Mouse (Mus musculus) MEL (cell line): ENCODE measurements around the gene Aff3. TPM values are rescaled to one million over a fixed set of nuclear protein-coding genes. Genes with fewer than 3 reads are reported as not detected.
A peak's percentile ranks its signal among the peaks of the same experiment; 100 is the strongest.

Experiments
- DNase-seq: peaks from one replicate; pipeline ENCODE4 v3.0.0; 2011; ENCODE audit warnings: low read depth, low spot score
- H3K27ac ChIP-seq: 2 replicates; pipeline ENCODE4 v1.5.1; 2012; ENCODE audit warnings: low read depth, mild to moderate bottlenecking, control low read depth, low read length, moderate library complexity; ENCODE audit not compliant: control insufficient read depth
- H3K27me3 ChIP-seq, 2 experiments: fragments of 150-350 bp in 1 of 2; sonication (generic) in 1 of 2; 2 replicates each; pipeline ENCODE4 v1.6.1; 2012; ENCODE audit warnings: low read length in 2 of 2, mild to moderate bottlenecking in 2 of 2, improper control_type of control experiment in 1 of 2, moderate library complexity in 1 of 2; ENCODE audit not compliant: insufficient read depth in 2 of 2, control insufficient read depth in 1 of 2
- H3K36me3 ChIP-seq, 2 experiments: 2 replicates each; pipeline ENCODE4 v1.6.1; 2012 to 2014; ENCODE audit warnings: low read length in 2 of 2, improper control_type of control experiment in 1 of 2, inconsistent platforms in 1 of 2, mild to moderate bottlenecking in 1 of 2; ENCODE audit not compliant: insufficient read depth in 2 of 2, control insufficient read depth in 1 of 2
- H3K4me1 ChIP-seq, 2 experiments: fragments of 150-350 bp in 1 of 2; sonication (generic) in 1 of 2; 2 replicates each; pipeline ENCODE4 v1.6.1; 2012; ENCODE audit warnings: low read length in 2 of 2, improper control_type of control experiment in 1 of 2, mild to moderate bottlenecking in 1 of 2; ENCODE audit not compliant: insufficient read depth in 2 of 2, control insufficient read depth in 1 of 2
- H3K4me3 ChIP-seq, 2 experiments: fragments of 150-350 bp in 1 of 2; sonication (generic) in 1 of 2; 2 replicates each; pipeline ENCODE4 v1.5.1; 2012; ENCODE audit warnings: low read depth in 2 of 2, low read length in 2 of 2, mild to moderate bottlenecking in 2 of 2, moderate library complexity in 2 of 2, control low read depth in 1 of 2, improper control_type of control experiment in 1 of 2; ENCODE audit not compliant: control insufficient read depth in 1 of 2, insufficient read depth in 1 of 2
- H3K79me2 ChIP-seq: 2 replicates; pipeline ENCODE4 v1.6.1; 2012; ENCODE audit warnings: mild to moderate bottlenecking, low read length, moderate library complexity; ENCODE audit not compliant: control insufficient read depth, poor library complexity, insufficient read depth
- H3K9ac ChIP-seq: 2 replicates; pipeline ENCODE4 v1.6.1; 2012; ENCODE audit warnings: low read depth, mild to moderate bottlenecking, control low read depth, low read length, moderate library complexity; ENCODE audit not compliant: control insufficient read depth, poor library complexity, severe bottlenecking
- H3K9me3 ChIP-seq: fragments of 150-350 bp; sonication (generic); replicated peaks from 2 replicates; pipeline ENCODE4 v1.6.1; 2012; ENCODE audit warnings: mild to moderate bottlenecking, low read length, improper control_type of control experiment, moderate library complexity; ENCODE audit not compliant: insufficient read depth
- BHLHE40 ChIP-seq: IDR thresholded peaks from 2 replicates; pipeline ENCODE4 v1.6.1; 2012; ENCODE audit warnings: low read depth, mild to moderate bottlenecking, inconsistent platforms, low read length, improper control_type of control experiment, borderline replicate concordance
- CTCF ChIP-seq, 3 experiments: IDR thresholded peaks in 2 of 3; conservative IDR thresholded peaks in 1 of 3; 2 replicates each; pipeline ENCODE4 v1.5.1; 2011 to 2012; ENCODE audit warnings: low read length in 3 of 3, low read depth in 2 of 3, mild to moderate bottlenecking in 2 of 3, improper control_type of control experiment in 1 of 3, inconsistent platforms in 1 of 3, mixed read lengths in 1 of 3, moderate library complexity in 1 of 3; ENCODE audit not compliant: control insufficient read depth in 1 of 3, insufficient read depth in 1 of 3, poor library complexity in 1 of 3, severe bottlenecking in 1 of 3
- E2F4 ChIP-seq: IDR thresholded peaks from 2 replicates; pipeline ENCODE4 v1.6.1; 2011; ENCODE audit warnings: low read depth, low read length, improper control_type of control experiment, borderline replicate concordance
- ELF1 ChIP-seq: IDR thresholded peaks from 2 replicates; pipeline ENCODE4 v1.6.1; 2014; ENCODE audit warnings: low read depth, mild to moderate bottlenecking, inconsistent platforms, low read length, improper control_type of control experiment, moderate library complexity
- EP300 ChIP-seq, 2 experiments: IDR thresholded peaks; 2 replicates each; pipeline ENCODE4 v1.6.1; 2011; ENCODE audit warnings: improper control_type of control experiment in 2 of 2, low read length in 2 of 2, low read depth in 1 of 2, mild to moderate bottlenecking in 1 of 2
- GABPA ChIP-seq: IDR thresholded peaks from 2 replicates; pipeline ENCODE4 v1.6.1; 2012; ENCODE audit warnings: low read depth, mild to moderate bottlenecking, inconsistent platforms, low read length, improper control_type of control experiment, moderate library complexity
- GATA1 ChIP-seq: IDR thresholded peaks from 2 replicates; pipeline ENCODE4 v1.6.1; 2011; ENCODE audit warnings: low read depth, low read length, improper control_type of control experiment
- JUND ChIP-seq: IDR thresholded peaks from 2 replicates; pipeline ENCODE4 v1.6.1; 2011; ENCODE audit warnings: low read depth, mild to moderate bottlenecking, improper control_type of control experiment, low read length
- MAFK ChIP-seq: IDR thresholded peaks from 2 replicates; pipeline ENCODE4 v1.6.1; 2011; ENCODE audit warnings: low read depth, mild to moderate bottlenecking, low read length, improper control_type of control experiment, borderline replicate concordance
- MEF2A ChIP-seq: IDR thresholded peaks from 2 replicates; pipeline ENCODE4 v1.6.1; 2014; ENCODE audit warnings: low read depth, mild to moderate bottlenecking, inconsistent platforms, low read length, improper control_type of control experiment; ENCODE audit not compliant: poor library complexity, insufficient replicate concordance, severe bottlenecking; ENCODE audit errors: extremely low read depth
- MXI1 ChIP-seq: IDR thresholded peaks from 2 replicates; pipeline ENCODE4 v1.6.1; 2011; ENCODE audit warnings: mild to moderate bottlenecking, low read depth, low read length, improper control_type of control experiment
- MYB ChIP-seq: IDR thresholded peaks from 2 replicates; pipeline ENCODE4 v1.6.1; 2011; ENCODE audit warnings: mild to moderate bottlenecking, low read depth, low read length, improper control_type of control experiment
- NRF1 ChIP-seq: IDR thresholded peaks from 2 replicates; pipeline ENCODE4 v1.6.1; 2014; ENCODE audit warnings: low read depth, mild to moderate bottlenecking, inconsistent platforms, low read length, improper control_type of control experiment, moderate library complexity; ENCODE audit not compliant: poor library complexity, insufficient read depth, severe bottlenecking
- POLR2AphosphoS2 ChIP-seq: IDR thresholded peaks from 2 replicates; pipeline ENCODE4 v1.6.1; 2011; ENCODE audit warnings: low read length, improper control_type of control experiment
- RAD21 ChIP-seq: IDR thresholded peaks from 2 replicates; pipeline ENCODE4 v1.6.1; 2011; ENCODE audit warnings: mild to moderate bottlenecking, low read depth, low read length, improper control_type of control experiment
- RCOR1 ChIP-seq: IDR thresholded peaks from 2 replicates; pipeline ENCODE4 v1.6.1; 2012; ENCODE audit warnings: low read depth, mild to moderate bottlenecking, inconsistent platforms, low read length, improper control_type of control experiment
- SMC3 ChIP-seq: IDR thresholded peaks from 2 replicates; pipeline ENCODE4 v1.6.1; 2011; ENCODE audit warnings: low read depth, low read length, improper control_type of control experiment
- TCF12 ChIP-seq: IDR thresholded peaks from 2 replicates; pipeline ENCODE4 v1.6.1; 2014; ENCODE audit warnings: low read depth, mild to moderate bottlenecking, inconsistent platforms, low read length, improper control_type of control experiment, moderate library complexity
- UBTF ChIP-seq: IDR thresholded peaks from 2 replicates; pipeline ENCODE4 v1.6.1; 2012; ENCODE audit warnings: low read depth, mild to moderate bottlenecking, inconsistent platforms, low read length, improper control_type of control experiment, moderate library complexity, borderline replicate concordance; ENCODE audit not compliant: insufficient read depth
- ZC3H11A ChIP-seq: IDR thresholded peaks from 2 replicates; pipeline ENCODE4 v1.6.1; 2012; ENCODE audit warnings: low read depth, mild to moderate bottlenecking, inconsistent platforms, low read length, improper control_type of control experiment
- ZMIZ1 ChIP-seq: IDR thresholded peaks from 2 replicates; pipeline ENCODE4 v1.6.1; 2012; ENCODE audit warnings: low read depth, mild to moderate bottlenecking, inconsistent platforms, low read length, improper control_type of control experiment, moderate library complexity
- ZNF384 ChIP-seq: IDR thresholded peaks from 2 replicates; pipeline ENCODE4 v1.6.1; 2012; ENCODE audit warnings: low read depth, mild to moderate bottlenecking, inconsistent platforms, low read length, improper control_type of control experiment
- polyA plus RNA-seq, 2 experiments: library from polyadenylated mRNA; stranded (reverse) in 1 of 2; unstranded in 1 of 2; fragments of >175 nt in 1 of 2; fragments of >200 nt in 1 of 2; gene quantifications; 2 replicates each; pipeline versions ENCODE4 v1.2.1 to v1.2.4; 2012; ENCODE audit warnings: low replicate concordance in 2 of 2, low read depth in 1 of 2; ENCODE audit not compliant: insufficient read length in 2 of 2, insufficient read depth in 1 of 2, missing spikeins in 1 of 2
- total RNA-seq: library from RNA; depleted of rRNA; stranded (reverse); fragments of 300-350 nt; gene quantifications from 2 replicates; pipeline ENCODE4 v1.2.3, GENCODE M21; 2012

Gene Aff3
- total and polyA plus RNA-seq, 3 experiments = 18.5 to 41.1 (median 25.4) TPM

DNA sequence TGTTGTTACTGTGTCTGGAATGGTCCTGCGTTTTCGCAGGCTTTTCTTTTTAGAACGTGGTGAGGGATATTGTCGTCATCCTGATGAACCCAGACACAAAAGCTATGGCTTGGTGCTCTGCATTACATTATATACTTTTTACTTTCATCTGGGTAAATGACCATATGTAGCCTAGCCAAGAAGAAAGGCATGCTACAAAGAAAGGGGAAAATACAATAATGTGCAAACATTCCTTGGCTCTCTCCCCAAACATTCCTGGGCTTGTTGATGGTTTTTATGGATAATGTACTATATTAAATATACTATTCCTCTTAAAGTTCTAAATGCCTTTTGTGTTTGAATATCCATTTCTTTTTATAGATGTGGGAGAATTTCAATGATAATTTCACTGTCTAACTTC, 435.9 kb downstream of the Aff3 start:
- Histone ChIP-seq H3K9me3 (no peaks in the 10 kb centered on the region), H3K36me3 (no peaks in the 10 kb centered on the region), H3K27me3 (no peaks in the 10 kb centered on the region), H3K4me3 (no peak overlapping the region), H3K79me2 (no peaks in the 10 kb centered on the region), H3K27ac (no peak overlapping the region), H3K9ac (no peak overlapping the region), H3K4me1 (no peaks in the 10 kb centered on the region)
- no peak for DNase-seq
- TF ChIP-seq UBTF (no peak), SMC3 (no peak), TCF12 (no peak)

DNA sequence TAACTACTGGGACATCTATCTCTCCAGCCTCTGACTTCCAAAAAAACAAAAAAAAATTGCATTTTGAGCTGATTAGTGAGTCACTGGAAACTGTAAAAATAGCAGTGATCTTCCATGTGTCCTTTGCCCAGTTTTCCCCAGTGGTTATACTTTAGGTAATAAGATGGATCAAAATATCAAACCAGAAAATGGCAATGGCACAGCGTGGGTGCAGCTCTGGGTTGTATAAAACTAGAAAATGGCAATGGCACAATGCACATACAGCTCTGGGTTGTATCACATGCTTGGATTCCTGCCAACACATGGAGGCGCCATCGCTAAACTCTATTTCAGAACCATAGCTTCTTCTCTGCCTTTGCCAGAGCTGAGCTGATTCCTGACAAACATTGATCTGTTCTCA, 439.6 kb downstream of the Aff3 start:
- Histone ChIP-seq H3K4me1 (no peaks in the 10 kb centered on the region), H3K4me3 (no peak overlapping the region), H3K9me3 (no peaks in the 10 kb centered on the region), H3K27ac (no peak overlapping the region), H3K9ac (no peak overlapping the region), H3K79me2 (no peaks in the 10 kb centered on the region)
- TF ChIP-seq UBTF (no peak), GATA1 (no peak), MAFK (no peak), ZMIZ1 (no peak), JUND (no peak), E2F4 (no peak), RAD21 (0 out of 2 replicates have a peak, but pooled peaks have one; percentile 2), ZNF384 (no peak), MXI1 (no peak), POLR2AphosphoS2 (no peak), MYB (no peak), CTCF (IDR thresholded peaks at IDR 0.05 in 2 of 3, conservative IDR thresholded peaks at IDR 0.05 in 1 of 3; ENCODE audit: control insufficient read depth in 1 of 3, insufficient read depth in 1 of 3, low read depth in 2 of 3, low read length in 3 of 3, poor library complexity in 1 of 3, severe bottlenecking in 1 of 3) (peak in 1 of 3 experiments; percentile 14; a peak in 2 of 6 replicates)
- TF ChIP-seq, all 39 proteins: peak for 2
- DNase-seq = peak; percentile 20
- Histone ChIP-seq H3K27me3 (no peaks in the 10 kb centered on the region), H3K36me3 (no peaks in the 10 kb centered on the region; a peak in 1 of 4 replicates)

DNA sequence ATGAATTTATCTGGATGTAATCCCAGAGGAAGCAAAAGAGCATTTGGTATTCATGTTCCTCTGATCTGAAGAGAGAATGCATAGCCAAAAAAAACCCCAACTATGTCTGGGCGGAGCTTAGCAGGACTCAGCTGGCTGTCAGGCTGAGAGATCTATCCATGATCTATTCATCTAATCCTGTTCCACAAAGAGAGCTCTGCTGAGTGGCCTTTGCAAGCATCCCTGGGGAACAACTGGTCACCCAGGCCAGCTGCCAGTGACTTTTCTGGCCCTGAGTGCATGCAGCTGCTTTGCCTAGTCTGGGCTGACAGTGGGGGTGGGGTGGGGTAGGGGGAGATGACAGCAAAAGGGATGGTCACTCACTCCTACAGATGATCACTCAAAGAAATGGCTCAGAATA, 442.6 kb downstream of the Aff3 start:
- Histone ChIP-seq H3K9ac (no peak overlapping the region), H3K9me3 (no peaks in the 10 kb centered on the region), H3K27me3 (no peaks in the 10 kb centered on the region), H3K36me3 (no peaks in the 10 kb centered on the region; a peak in 1 of 4 replicates), H3K27ac (no peak overlapping the region), H3K79me2 (no peaks in the 10 kb centered on the region), H3K4me3 (no peak overlapping the region), H3K4me1 (no peaks in the 10 kb centered on the region)
- no peak for DNase-seq
- TF ChIP-seq EP300 (IDR thresholded peaks at IDR 0.05; ENCODE audit: low read depth in 1 of 2, low read length in 2 of 2) (no peak), NRF1 (no peak), RCOR1 (no peak), MEF2A (no peak), BHLHE40 (no peak), GABPA (no peak), ZC3H11A (no peak), ELF1 (no peak)
